Mouse (Mus musculus) intestine, postnatal 0 days (tissue): ENCODE results near the gene Gm10401. TPM values are rescaled to one million over a fixed set of nuclear protein-coding genes. Genes with fewer than 3 reads are reported as not detected.
"Not testable (repeated sequence)": the region's sequence is repeated elsewhere in the genome, so short reads cannot be mapped to it uniquely, and the experiment has no call there.

ENCODE experiments used
- ATAC-seq: fragments of 200-750 bp; cut with Nextera tagmentation; 2 replicates; pipeline ENCODE4 v1.8.0; 2017; ENCODE audit warnings: mild to moderate bottlenecking, moderate TSS enrichment, moderate library complexity
- H3K27ac ChIP-seq: fragments of 300-500 bp; sonication (generic); 2 replicates; pipeline ENCODE4 v1.5.1; 2014; ENCODE audit warnings: mild to moderate bottlenecking, low read depth, low read length, moderate library complexity
- H3K27me3 ChIP-seq: fragments of 300-500 bp; sonication (generic); replicated peaks from 2 replicates; pipeline ENCODE4 v1.6.1; 2014; ENCODE audit warnings: low read length, mixed read lengths; ENCODE audit not compliant: control insufficient read depth, insufficient read depth
- H3K36me3 ChIP-seq: fragments of 300-500 bp; sonication (generic); 2 replicates; pipeline ENCODE4 v1.6.1; 2014; ENCODE audit warnings: mild to moderate bottlenecking, moderate library complexity; ENCODE audit not compliant: control insufficient read depth, insufficient read depth
- H3K4me1 ChIP-seq: fragments of 300-500 bp; sonication (generic); replicated peaks from 2 replicates; pipeline ENCODE4 v1.6.1; 2014; ENCODE audit warnings: antibody characterized with exemption, low read length, mixed read lengths; ENCODE audit not compliant: control insufficient read depth, insufficient read depth
- H3K4me2 ChIP-seq: fragments of 300-500 bp; sonication (generic); replicated peaks from 2 replicates; pipeline ENCODE4 v1.6.1; 2014; ENCODE audit warnings: low read depth, mild to moderate bottlenecking, moderate library complexity
- H3K4me3 ChIP-seq: fragments of 300-500 bp; sonication (generic); 2 replicates; pipeline ENCODE4 v1.5.1; 2014; ENCODE audit warnings: low read depth, low read length
- H3K9ac ChIP-seq: fragments of 300-500 bp; sonication (generic); 2 replicates; pipeline ENCODE4 v1.6.1; 2014; ENCODE audit warnings: mild to moderate bottlenecking, low read depth, low read length
- H3K9me3 ChIP-seq: fragments of 300-500 bp; sonication (generic); 2 replicates; pipeline ENCODE4 v1.6.1; 2016; ENCODE audit warnings: mixed run types; ENCODE audit not compliant: control insufficient read depth
- CTCF ChIP-seq: sonication (generic); IDR thresholded peaks from 2 replicates; pipeline ENCODE4 v1.5.1; 2016; ENCODE audit warnings: low read depth, mild to moderate bottlenecking, control low read depth, antibody characterized with exemption, moderate library complexity
- WGBS: fragments of 180-500 bp; shearing (Covaris S2); extraction: QIAGEN DNeasy Blood & Tissue Kit; methylation state at CpG from one replicate; pipeline ENCODE4 v1.1.7; 2014; 5-methylcytosine and 5-hydroxymethylcytosine counted together
- polyA plus RNA-seq: library from polyadenylated mRNA; unstranded; fragments of >200 nt; fragmentation: Nextera tagmentation; extraction: Ambion mirVana; gene quantifications from 2 replicates; pipeline ENCODE4 v1.2.1, GENCODE M21; 2015

The Gm10401 gene
- polyA plus RNA-seq, 1 experiment from 2014 or later: 13.8 TPM

GRCm38 (mm10) chr5:115089592-115090268, 8.4 kb downstream of the Gm10401 start:
- peak; percentile 80 for ATAC-seq
- Histone ChIP-seq H3K27ac (no peak overlapping the region; the same call in 1 of the 2 replicates), H3K9ac (no peak overlapping the region), H3K27me3 (no peaks in the 10 kb centered on the region), H3K36me3 (peaks cover 55% of the 10 kb centered on the region), H3K4me1 (no peaks in the 10 kb centered on the region), H3K9me3 (no peaks in the 10 kb centered on the region), H3K4me3 (no peak overlapping the region), H3K4me2 (no peak overlapping the region)
- 51% methylated on average over 5 of the region's 5 CpGs for WGBS
- TF ChIP-seq CTCF: peak; percentile 49

GRCm38 (mm10) chr5:115085675-115086074, 12.4 kb downstream of the Gm10401 start:
- Histone ChIP-seq H3K27me3 (no peaks in the 10 kb centered on the region), H3K4me1 (no peaks in the 10 kb centered on the region), H3K9ac (no peak overlapping the region), H3K36me3 (peaks cover 71% of the 10 kb centered on the region), H3K27ac (no peak overlapping the region), H3K4me3 (no peak overlapping the region), H3K9me3 (no peaks in the 10 kb centered on the region), H3K4me2 (no peak overlapping the region)
- ATAC-seq: no peak
- 94% methylated on average over 2 of the region's 2 CpGs for WGBS
- TF ChIP-seq CTCF: no peak

- Histone ChIP-seq H3K27ac (no peak overlapping the region), H3K4me2 (no peak overlapping the region), H3K9ac (no peak overlapping the region), H3K4me3 (no peak overlapping the region), H3K27me3 (no peaks in the 10 kb centered on the region), H3K36me3 (peaks cover 64% of the 10 kb centered on the region), H3K9me3 (no peaks in the 10 kb centered on the region), H3K4me1 (no peaks in the 10 kb centered on the region; the same call in 1 of the 2 replicates)
- no peak for ATAC-seq
- 87% methylated on average over 6 of the region's 6 CpGs for WGBS
- TF ChIP-seq CTCF: no peak
These were observed 14.6 kb downstream of the Gm10401 start for GRCm38 (mm10) chr5:115083492-115083891.

GRCm38 (mm10) chr5:115081636-115082035, 16.5 kb downstream of the Gm10401 start:
- Histone ChIP-seq H3K4me2 (no peak overlapping the region), H3K27me3 (no peaks in the 10 kb centered on the region), H3K9me3 (no peaks in the 10 kb centered on the region), H3K4me3 (no peak overlapping the region), H3K9ac (no peak overlapping the region), H3K36me3 (peaks cover 47% of the 10 kb centered on the region), H3K4me1 (no peaks in the 10 kb centered on the region; the same call in 1 of the 2 replicates), H3K27ac (no peak overlapping the region)
- no peak for TF ChIP-seq CTCF
- no peak for ATAC-seq
- 73% methylated on average over 5 of the region's 5 CpGs for WGBS

- no peak for ATAC-seq
- WGBS: 55% methylated on average over 5 of the region's 5 CpGs
- peaks cover 14% of the 10 kb centered on the region; the same call in 1 of the 2 replicates for H3K36me3 ChIP-seq
- no peak overlapping the region for H3K27ac ChIP-seq
- peak; percentile 84 for TF ChIP-seq CTCF
- H3K9ac ChIP-seq: no peak overlapping the region
- H3K27me3 ChIP-seq: no peaks in the 10 kb centered on the region
- no peak overlapping the region for H3K4me2 ChIP-seq
- H3K9me3 ChIP-seq: no peaks in the 10 kb centered on the region
- peaks cover under 1% of the 10 kb centered on the region for H3K4me1 ChIP-seq
- H3K4me3 ChIP-seq: no peak overlapping the region
These were observed 21.8 kb downstream of the Gm10401 start for GRCm38 (mm10) chr5:115076144-115076901.

- no peak for TF ChIP-seq CTCF
- H3K9ac ChIP-seq: no peak overlapping the region
- H3K4me3 ChIP-seq: no peak overlapping the region
- 44% methylated on average over 4 of the region's 4 CpGs for WGBS
- H3K27ac ChIP-seq: peak overlapping the region; percentile 62; the same call in 1 of the 2 replicates
- no peaks in the 10 kb centered on the region for H3K27me3 ChIP-seq
- H3K36me3 ChIP-seq: peaks cover 9% of the 10 kb centered on the region; the same call in 1 of the 2 replicates
- peak; percentile 80 for ATAC-seq
- peaks cover 4% of the 10 kb centered on the region for H3K4me1 ChIP-seq
- no peaks in the 10 kb centered on the region for H3K9me3 ChIP-seq
- no peak overlapping the region for H3K4me2 ChIP-seq
These were observed 23.3 kb downstream of the Gm10401 start for GRCm38 (mm10) chr5:115074749-115075148.

GRCm38 (mm10) chr5:115073306-115073705, 24.8 kb downstream of the Gm10401 start:
- H3K4me1 ChIP-seq, H3K9me3 ChIP-seq, H3K27ac ChIP-seq, H3K4me2 ChIP-seq, H3K36me3 ChIP-seq, H3K9ac ChIP-seq, H3K27me3 ChIP-seq, H3K4me3 ChIP-seq, ATAC-seq: not testable (repeated sequence)
- 32% methylated on average over 4 of the region's 8 CpGs for WGBS
